Mouse (Mus musculus) thymus, postnatal 36 days (tissue): ENCODE measurements around the gene Ndufv3.
A peak's percentile ranks its signal among the peaks of the same experiment; 100 is the strongest.
"Not testable (repeated sequence)": the region's sequence is repeated elsewhere in the genome, so short reads cannot be mapped to it uniquely, and the experiment has no call there.

Source experiments
- DNase-seq, 2 experiments: peaks; one replicate each; pipeline ENCODE4 v3.0.0; 2022; ENCODE audit warnings: mixed read lengths in 2 of 2

Gene Ndufv3

GRCm38 (mm10) chr17:31512593-31512992 is 7.3 kb upstream of the Ndufv3 start:
- no peak for DNase-seq

GRCm38 (mm10) chr17:31514696-31515095 is 5.2 kb upstream of the Ndufv3 start:
- DNase-seq: no peak

- no peak for DNase-seq
Measured at GRCm38 (mm10) chr17:31519344-31519945, 470 bp upstream of the Ndufv3 start.

- no peak for DNase-seq
Measured at GRCm38 (mm10) chr17:31520895-31521294, 980 bp downstream of the Ndufv3 start.

GRCm38 (mm10) chr17:31521948-31522347 is 2.0 kb downstream of the Ndufv3 start:
- DNase-seq: no peak

GRCm38 (mm10) chr17:31525114-31525513 is 5.2 kb downstream of the Ndufv3 start:
- no peak for DNase-seq

GRCm38 (mm10) chr17:31525816-31526215 is 5.9 kb downstream of the Ndufv3 start:
- no peak for DNase-seq

GRCm38 (mm10) chr17:31529314-31529713 is 9.4 kb downstream of the Ndufv3 start:
- peak; percentile 19 to 31 for DNase-seq

- no peak for DNase-seq
Measured at GRCm38 (mm10) chr17:31531441-31532158, 11.7 kb downstream of the Ndufv3 start.

GRCm38 (mm10) chr17:31532331-31532730 is 12.4 kb downstream of the Ndufv3 start:
- DNase-seq: not testable (repeated sequence)

GRCm38 (mm10) chr17:31535358-31535757 is 15.4 kb downstream of the Ndufv3 start:
- no peak for DNase-seq

GRCm38 (mm10) chr17:31535871-31536629 is 16.1 kb downstream of the Ndufv3 start:
- DNase-seq: no peak

GRCm38 (mm10) chr17:31540101-31540500 is 20.2 kb downstream of the Ndufv3 start:
- DNase-seq: no peak

- DNase-seq: no peak
Measured at GRCm38 (mm10) chr17:31540809-31541459, 21.0 kb downstream of the Ndufv3 start.

GRCm38 (mm10) chr17:31541460-31541831 is 21.5 kb downstream of the Ndufv3 start:
- DNase-seq: no peak

- no peak for DNase-seq
Measured at GRCm38 (mm10) chr17:31543574-31543973, 23.7 kb downstream of the Ndufv3 start.

- no peak for DNase-seq
Measured at GRCm38 (mm10) chr17:31546444-31547196, 26.7 kb downstream of the Ndufv3 start.

- DNase-seq: no peak
Measured at GRCm38 (mm10) chr17:31547974-31548373, 28.1 kb downstream of the Ndufv3 start.

GRCm38 (mm10) chr17:31549389-31549788 is 29.5 kb downstream of the Ndufv3 start:
- no peak for DNase-seq

- DNase-seq: not testable (repeated sequence)
Measured at GRCm38 (mm10) chr17:31552601-31553000, 32.7 kb downstream of the Ndufv3 start.

- DNase-seq: no peak
Measured at GRCm38 (mm10) chr17:31556253-31556652, 36.3 kb downstream of the Ndufv3 start.

GRCm38 (mm10) chr17:31557124-31557880 is 37.4 kb downstream of the Ndufv3 start:
- DNase-seq: peak in 1 of 2 experiments; percentile 7
